Mouse (Mus musculus) hindbrain, embryonic 11.5 days (tissue): ENCODE data around the gene Ddc. TPM values are rescaled to one million over a fixed set of nuclear protein-coding genes. Genes with fewer than 3 reads are reported as not detected.

Experiments
- ATAC-seq: fragments of 200-750 bp; cut with Nextera tagmentation; 2 replicates; pipeline ENCODE4 v1.8.0; 2017; ENCODE audit warnings: mild to moderate bottlenecking, moderate TSS enrichment, moderate library complexity; ENCODE audit not compliant: low FRiP score
- DNase-seq: peaks from one replicate; pipeline ENCODE4 v3.0.0-alpha.2; 2015; ENCODE audit warnings: low spot score
- H3K27ac ChIP-seq: fragments of 300-500 bp; sonication (generic); 2 replicates; pipeline ENCODE4 v1.5.1; 2014; ENCODE audit warnings: mild to moderate bottlenecking, low read depth, low read length
- H3K27me3 ChIP-seq: fragments of 300-500 bp; sonication (generic); 2 replicates; pipeline ENCODE4 v1.6.1; 2014; ENCODE audit warnings: mild to moderate bottlenecking, low read length, moderate library complexity, mixed read lengths; ENCODE audit not compliant: control insufficient read depth, insufficient read depth
- H3K36me3 ChIP-seq: fragments of 300-500 bp; sonication (generic); 2 replicates; pipeline ENCODE4 v1.6.1; 2014; ENCODE audit warnings: mild to moderate bottlenecking, low read length, moderate library complexity, mixed read lengths; ENCODE audit not compliant: control insufficient read depth, insufficient read depth
- H3K4me1 ChIP-seq: fragments of 300-500 bp; sonication (generic); replicated peaks from 2 replicates; pipeline ENCODE4 v1.6.1; 2014; ENCODE audit warnings: low read length, mixed read lengths; ENCODE audit not compliant: control insufficient read depth, insufficient read depth
- H3K4me2 ChIP-seq: fragments of 300-500 bp; sonication (generic); replicated peaks from 2 replicates; pipeline ENCODE4 v1.6.1; 2014; ENCODE audit warnings: mild to moderate bottlenecking, low read depth, low read length
- H3K4me3 ChIP-seq: fragments of 300-500 bp; sonication (generic); 2 replicates; pipeline ENCODE4 v1.5.1; 2014; ENCODE audit warnings: low read depth, low read length
- H3K9ac ChIP-seq: fragments of 300-500 bp; sonication (generic); 2 replicates; pipeline ENCODE4 v1.6.1; 2014; ENCODE audit warnings: low read depth, low read length
- H3K9me3 ChIP-seq: fragments of 300-500 bp; sonication (generic); 2 replicates; pipeline ENCODE4 v1.6.1; 2016; ENCODE audit warnings: low read length; ENCODE audit not compliant: control insufficient read depth
- WGBS: fragments of 180-500 bp; shearing (Covaris S2); extraction: QIAGEN DNeasy Blood & Tissue Kit; methylation state at CpG from one replicate; pipeline ENCODE4 v1.1.7; 2014; 5-methylcytosine and 5-hydroxymethylcytosine counted together
- polyA plus RNA-seq: library from polyadenylated mRNA; unstranded; fragments of >200 nt; fragmentation: Nextera tagmentation; extraction: Ambion mirVana; gene quantifications from 2 replicates; pipeline ENCODE4 v1.2.1, GENCODE M21; 2014

Ddc gene
- polyA plus RNA-seq, 1 experiment from 2014 or later, result 14.3 TPM

- no peaks in the 10 kb centered on the region for H3K9me3 ChIP-seq
- no peak overlapping the region for H3K4me2 ChIP-seq
- no peaks in the 10 kb centered on the region for H3K27me3 ChIP-seq
- no peak overlapping the region for H3K9ac ChIP-seq
- H3K27ac ChIP-seq, result no peak overlapping the region
- ATAC-seq (no peak), DNase-seq (no peak)
- 81% methylated on average over 5 of the region's 5 CpGs for WGBS
- H3K36me3 ChIP-seq, result no peaks in the 10 kb centered on the region
- no peak overlapping the region for H3K4me3 ChIP-seq
- H3K4me1 ChIP-seq, result no peaks in the 10 kb centered on the region
Measured at GRCm38 (mm10) chr11:11837384-11837783, 60.6 kb downstream of the Ddc start.

- WGBS, result 50% methylated on average over 18 of the region's 18 CpGs
Measured at GRCm38 (mm10) chr11:11836713-11837370, 61.1 kb downstream of the Ddc start.

DNA sequence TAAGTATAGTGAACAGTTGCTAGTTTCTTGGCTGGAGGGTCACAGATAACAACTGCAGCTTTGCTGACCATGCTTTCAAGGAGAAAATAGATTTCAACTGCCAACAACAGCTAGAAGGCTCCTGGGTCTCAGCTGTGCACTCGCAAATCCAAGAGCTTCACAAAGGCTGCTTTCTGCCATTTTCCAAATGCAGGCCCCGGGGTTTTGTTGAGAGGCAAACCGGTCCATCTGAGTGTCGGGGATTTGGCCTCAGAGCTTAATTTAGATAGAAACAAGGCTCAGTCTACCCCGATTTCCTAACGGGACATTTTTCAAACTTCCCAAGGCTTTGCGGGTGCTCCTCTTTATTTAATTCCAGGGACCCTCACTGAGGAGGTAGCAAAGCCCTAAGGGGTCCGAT is 61.7 kb downstream of the Ddc start:
- 61% methylated on average over 8 of the region's 8 CpGs for WGBS
- no peak for ATAC-seq
- no peak overlapping the region for H3K4me2 ChIP-seq
- H3K36me3 ChIP-seq, result no peaks in the 10 kb centered on the region
- H3K27ac ChIP-seq, result no peak overlapping the region
- H3K4me3 ChIP-seq, result no peak overlapping the region
- no peak overlapping the region for H3K9ac ChIP-seq
- H3K27me3 ChIP-seq, result no peaks in the 10 kb centered on the region
- no peaks in the 10 kb centered on the region for H3K9me3 ChIP-seq
- DNase-seq, result no peak
- H3K4me1 ChIP-seq, result peaks cover 6% of the 10 kb centered on the region

More at GRCm38 (mm10) chr11:11836713-11837370, 61.1 kb downstream of the Ddc start:
- Histone ChIP-seq H3K36me3 (no peaks in the 10 kb centered on the region), H3K4me2 (no peak overlapping the region), H3K9ac (no peak overlapping the region), H3K4me1 (peaks cover 3% of the 10 kb centered on the region), H3K27me3 (no peaks in the 10 kb centered on the region), H3K9me3 (no peaks in the 10 kb centered on the region), H3K4me3 (no peak overlapping the region), H3K27ac (no peak overlapping the region)
- ATAC-seq, result peak; percentile 52; the same call in 1 of the 2 replicates
- DNase-seq, result no peak

DNA sequence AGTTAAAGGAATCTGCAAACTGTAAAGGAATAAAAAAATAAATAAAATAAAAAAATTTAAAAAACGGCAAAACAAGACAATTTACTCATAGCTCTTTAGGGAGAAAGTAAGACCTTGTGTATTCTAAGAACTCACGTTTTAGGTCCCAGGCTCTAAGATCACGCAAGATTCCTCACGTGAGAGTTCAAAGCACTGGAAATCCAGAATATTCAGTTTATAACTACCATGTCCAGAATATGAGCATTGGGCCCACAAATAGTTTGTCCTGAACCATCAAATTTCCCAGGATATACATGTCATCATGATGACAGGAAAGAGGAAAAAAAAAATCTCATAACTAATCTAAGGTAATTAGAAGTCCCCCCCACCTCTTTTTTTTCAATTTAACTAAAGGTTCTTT is 62.2 kb downstream of the Ddc start:
- DNase-seq (no peak), ATAC-seq (no peak)
- Histone ChIP-seq H3K4me1 (peaks cover 10% of the 10 kb centered on the region), H3K4me2 (no peak overlapping the region), H3K9ac (no peak overlapping the region), H3K4me3 (no peak overlapping the region), H3K27me3 (no peaks in the 10 kb centered on the region), H3K27ac (no peak overlapping the region), H3K36me3 (no peaks in the 10 kb centered on the region), H3K9me3 (no peaks in the 10 kb centered on the region)
- 78% methylated on average over 4 of the region's 4 CpGs for WGBS

- H3K27ac ChIP-seq, result no peak overlapping the region
- H3K36me3 ChIP-seq, result no peaks in the 10 kb centered on the region
- peaks cover 10% of the 10 kb centered on the region for H3K4me1 ChIP-seq
- H3K27me3 ChIP-seq, result no peaks in the 10 kb centered on the region
- no peak overlapping the region for H3K4me2 ChIP-seq
- no peak overlapping the region for H3K9ac ChIP-seq
- no peaks in the 10 kb centered on the region for H3K9me3 ChIP-seq
- WGBS, result 47% methylated on average over 6 of the region's 6 CpGs
- DNase-seq (no peak), ATAC-seq (no peak)
- H3K4me3 ChIP-seq, result no peak overlapping the region
Measured at GRCm38 (mm10) chr11:11835361-11835760, 62.6 kb downstream of the Ddc start.

DNA sequence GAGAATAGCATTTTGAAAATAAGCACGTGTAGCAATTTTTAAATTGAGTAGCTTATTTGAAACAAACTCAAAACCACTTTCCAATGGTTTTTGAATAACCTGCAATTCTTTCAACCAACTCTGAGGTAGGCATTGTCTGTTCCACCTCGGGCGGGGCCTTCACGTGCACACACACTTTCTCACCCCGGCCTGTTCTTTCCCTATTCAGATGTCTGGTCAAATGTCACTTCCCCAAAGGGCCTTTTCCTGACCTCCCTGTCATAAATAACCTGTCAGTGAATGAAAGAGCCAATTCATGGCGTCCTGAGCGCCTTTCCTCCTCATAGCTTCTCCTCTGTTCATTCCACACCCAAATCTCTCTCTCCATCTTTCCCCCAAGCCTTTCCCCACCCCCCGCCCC is 64.8 kb downstream of the Ddc start:
- Histone ChIP-seq H3K4me1 (peaks cover 19% of the 10 kb centered on the region), H3K27ac (peak overlapping the region; percentile 72)

GRCm38 (mm10) chr11:11832755-11833084 is 65.2 kb downstream of the Ddc start:
- H3K4me1 ChIP-seq, result peaks cover 20% of the 10 kb centered on the region

More for the DNA sequence above, 64.8 kb downstream of the Ddc start:
- Histone ChIP-seq H3K36me3 (no peaks in the 10 kb centered on the region), H3K27me3 (no peaks in the 10 kb centered on the region), H3K9ac (no peak overlapping the region), H3K4me2 (no peak overlapping the region), H3K4me3 (no peak overlapping the region), H3K9me3 (no peaks in the 10 kb centered on the region)
- DNase-seq (peak; percentile 56), ATAC-seq (no peak)
- 14% methylated on average over 8 of the region's 8 CpGs for WGBS

GRCm38 (mm10) chr11:11831940-11832754 is 65.8 kb downstream of the Ddc start:
- DNase-seq, result no peak
- no peaks in the 10 kb centered on the region for H3K27me3 ChIP-seq
- H3K9ac ChIP-seq, result peak overlapping the region; percentile 19
- H3K36me3 ChIP-seq, result no peaks in the 10 kb centered on the region
- no peaks in the 10 kb centered on the region for H3K9me3 ChIP-seq
- H3K4me1 ChIP-seq, result peaks cover 20% of the 10 kb centered on the region
- WGBS, result 5% methylated on average over 6 of the region's 6 CpGs
- ATAC-seq, result no peak
- H3K27ac ChIP-seq, result peak overlapping the region; percentile 72
- H3K4me2 ChIP-seq, result no peak overlapping the region
- no peak overlapping the region for H3K4me3 ChIP-seq

More at GRCm38 (mm10) chr11:11832755-11833084, 65.2 kb downstream of the Ddc start:
- Histone ChIP-seq H3K27me3 (no peaks in the 10 kb centered on the region), H3K4me2 (no peak overlapping the region), H3K9ac (no peak overlapping the region), H3K27ac (peak overlapping the region; percentile 72), H3K9me3 (no peaks in the 10 kb centered on the region), H3K4me3 (no peak overlapping the region), H3K36me3 (no peaks in the 10 kb centered on the region)
- WGBS, result 33% methylated on average over 6 of the region's 6 CpGs
- ATAC-seq (no peak), DNase-seq (no peak)

GRCm38 (mm10) chr11:11831526-11831925 is 66.4 kb downstream of the Ddc start:
- no peaks in the 10 kb centered on the region for H3K9me3 ChIP-seq
- peak overlapping the region; percentile 19; the same call in 1 of the 2 replicates for H3K9ac ChIP-seq
- H3K4me1 ChIP-seq, result peaks cover 20% of the 10 kb centered on the region
- H3K4me3 ChIP-seq, result no peak overlapping the region
- H3K27me3 ChIP-seq, result no peaks in the 10 kb centered on the region
- peak overlapping the region; percentile 72 for H3K27ac ChIP-seq
- WGBS, result 5% methylated on average over 6 of the region's 6 CpGs
- no peaks in the 10 kb centered on the region for H3K36me3 ChIP-seq
- no peak for DNase-seq
- no peak for ATAC-seq
- H3K4me2 ChIP-seq, result no peak overlapping the region
